Mouse (Mus musculus) G1E (cell line): Measurements from ENCODE around the gene Pagr1a. TPM values are rescaled to one million over a fixed set of nuclear protein-coding genes. Genes with fewer than 3 reads are reported as not detected.

ENCODE experiments used
- ATAC-seq: 2 replicates; pipeline ENCODE4 v1.8.0; 2016; ENCODE audit warnings: mild to moderate bottlenecking; ENCODE audit not compliant: insufficient number of reproducible peaks, poor library complexity, low FRiP score, severe bottlenecking; ENCODE audit errors: extremely low read depth
- DNase-seq: peaks from one replicate; pipeline ENCODE4 v3.0.0; 2012; ENCODE audit warnings: low spot score
- H3K27me3 ChIP-seq: 2 replicates; pipeline ENCODE4 v1.6.1; 2012; ENCODE audit warnings: mild to moderate bottlenecking, low read length, inconsistent platforms; ENCODE audit not compliant: insufficient read depth
- H3K36me3 ChIP-seq: replicated peaks from 2 replicates; pipeline ENCODE3; 2012; ENCODE audit warnings: mild to moderate bottlenecking, inconsistent platforms
- H3K4me1 ChIP-seq: 2 replicates; pipeline ENCODE4 v1.6.1; 2012; ENCODE audit warnings: low read depth, low read length, inconsistent platforms, mixed read lengths; ENCODE audit not compliant: insufficient read depth
- H3K4me3 ChIP-seq: 2 replicates; pipeline ENCODE4 v1.5.1; 2012; ENCODE audit warnings: low read depth, mild to moderate bottlenecking, inconsistent platforms, low read length, moderate library complexity, mixed read lengths
- H3K9me3 ChIP-seq: replicated peaks from 2 replicates; pipeline ENCODE4 v1.6.1; 2012; ENCODE audit warnings: inconsistent platforms
- CTCF ChIP-seq: IDR thresholded peaks from 2 replicates; pipeline ENCODE4 v1.5.1; 2012; ENCODE audit warnings: low read depth, low read length, inconsistent platforms, mixed read lengths
- GATA1 ChIP-seq: IDR thresholded peaks from 2 replicates; pipeline ENCODE4 v1.6.1; 2012; ENCODE audit warnings: borderline replicate concordance, low read length, inconsistent platforms, mixed read lengths
- GATA2 ChIP-seq: IDR thresholded peaks from 2 replicates; pipeline ENCODE4 v1.6.1; 2012; ENCODE audit warnings: low read depth, low read length, inconsistent platforms, borderline replicate concordance
- POLR2AphosphoS5 ChIP-seq: IDR thresholded peaks from 2 replicates; pipeline ENCODE4 v1.6.1; 2012; ENCODE audit warnings: low read depth, low read length, inconsistent platforms; ENCODE audit not compliant: insufficient replicate concordance
- TAL1 ChIP-seq: conservative IDR thresholded peaks from 2 replicates; pipeline ENCODE4 v1.6.1; 2012; ENCODE audit warnings: low read depth, low read length, inconsistent platforms, mixed read lengths
- polyA plus RNA-seq: library from polyadenylated mRNA; stranded (reverse); fragments of >175 nt; gene quantifications from 2 replicates; pipeline ENCODE4 v1.2.3, GENCODE M21; 2012
- total RNA-seq, 2 experiments: library from RNA; stranded (forward) in 1 of 2; stranded (reverse) in 1 of 2; fragments of 200-1000 nt in 1 of 2; fragments of >200 nt in 1 of 2; fragmentation: Nextera tagmentation in 1 of 2; gene quantifications; 2 replicates each; pipeline ENCODE4 v1.2.3; 2014 to 2017

Pagr1a gene
- total and polyA plus RNA-seq, 3 experiments, result 36.2 to 56.1 (median 51.2) TPM

- ATAC-seq, result no peak
- H3K4me3 ChIP-seq, result peak overlapping the region; percentile 77
- H3K36me3 ChIP-seq, result peaks cover 77% of the 10 kb centered on the region
- TF ChIP-seq TAL1 (no peak), GATA2 (no peak), CTCF (no peak), POLR2AphosphoS5 (no peak), GATA1 (no peak)
- DNase-seq, result peak; percentile 48
- H3K4me1 ChIP-seq, result peaks cover 74% of the 10 kb centered on the region
- H3K27me3 ChIP-seq, result no peaks in the 10 kb centered on the region
- no peaks in the 10 kb centered on the region for H3K9me3 ChIP-seq
These were observed 8.5 kb upstream of the Pagr1a start for GRCm38 (mm10) chr7:127025556-127026160.

- no peak for TF ChIP-seq TAL1
- TF ChIP-seq POLR2AphosphoS5, result no peak
- TF ChIP-seq CTCF, result no peak
- TF ChIP-seq GATA1, result no peak
- no peak for TF ChIP-seq GATA2
- peak; percentile 32 for ATAC-seq
- peak; percentile 81 for DNase-seq
- peak overlapping the region; percentile 77 for H3K4me3 ChIP-seq
- H3K9me3 ChIP-seq, result no peaks in the 10 kb centered on the region
- peaks cover 78% of the 10 kb centered on the region for H3K36me3 ChIP-seq
- H3K4me1 ChIP-seq, result peaks cover 75% of the 10 kb centered on the region
- H3K27me3 ChIP-seq, result no peaks in the 10 kb centered on the region
These were observed 7.8 kb upstream of the Pagr1a start for GRCm38 (mm10) chr7:127024755-127025555.

- no peak for DNase-seq
- H3K4me3 ChIP-seq, result peak overlapping the region; percentile 77
- no peak for TF ChIP-seq POLR2AphosphoS5
- no peak for TF ChIP-seq CTCF
- no peak for TF ChIP-seq TAL1
- TF ChIP-seq GATA2, result no peak
- no peak for TF ChIP-seq GATA1
- no peaks in the 10 kb centered on the region for H3K9me3 ChIP-seq
- peaks cover 75% of the 10 kb centered on the region for H3K4me1 ChIP-seq
- H3K36me3 ChIP-seq, result peaks cover 78% of the 10 kb centered on the region
- ATAC-seq, result no peak
- H3K27me3 ChIP-seq, result no peaks in the 10 kb centered on the region
These were observed 6.9 kb upstream of the Pagr1a start for GRCm38 (mm10) chr7:127023896-127024690.

DNA sequence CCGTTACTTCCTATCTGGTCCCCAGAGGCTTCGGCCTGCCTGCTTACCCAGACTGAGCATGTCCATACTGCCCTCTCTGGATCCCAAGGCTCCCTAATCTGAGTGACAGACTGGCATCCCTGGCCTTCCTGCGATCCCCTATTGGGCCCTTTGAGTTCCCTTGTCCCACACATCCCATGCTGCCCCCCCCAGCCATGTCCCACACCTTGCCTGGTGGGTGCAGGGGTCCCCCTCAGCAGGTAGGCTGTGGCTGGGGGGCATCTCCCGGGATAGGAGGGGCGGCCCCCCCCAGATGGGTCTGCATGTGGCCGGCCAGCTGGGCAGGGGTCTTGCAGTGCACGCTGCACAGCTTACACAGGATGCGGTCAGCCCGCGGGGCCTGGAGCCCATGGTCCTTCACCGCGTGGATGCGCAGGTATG lies 6.1 kb upstream of the Pagr1a start:
- peaks cover 77% of the 10 kb centered on the region for H3K36me3 ChIP-seq
- TF ChIP-seq GATA1 (no peak), POLR2AphosphoS5 (no peak), CTCF (no peak), TAL1 (no peak), GATA2 (no peak)
- no peaks in the 10 kb centered on the region for H3K27me3 ChIP-seq
- no peak for DNase-seq
- ATAC-seq, result no peak
- peak overlapping the region; percentile 77 for H3K4me3 ChIP-seq
- H3K4me1 ChIP-seq, result peaks cover 75% of the 10 kb centered on the region
- H3K9me3 ChIP-seq, result no peaks in the 10 kb centered on the region

DNA sequence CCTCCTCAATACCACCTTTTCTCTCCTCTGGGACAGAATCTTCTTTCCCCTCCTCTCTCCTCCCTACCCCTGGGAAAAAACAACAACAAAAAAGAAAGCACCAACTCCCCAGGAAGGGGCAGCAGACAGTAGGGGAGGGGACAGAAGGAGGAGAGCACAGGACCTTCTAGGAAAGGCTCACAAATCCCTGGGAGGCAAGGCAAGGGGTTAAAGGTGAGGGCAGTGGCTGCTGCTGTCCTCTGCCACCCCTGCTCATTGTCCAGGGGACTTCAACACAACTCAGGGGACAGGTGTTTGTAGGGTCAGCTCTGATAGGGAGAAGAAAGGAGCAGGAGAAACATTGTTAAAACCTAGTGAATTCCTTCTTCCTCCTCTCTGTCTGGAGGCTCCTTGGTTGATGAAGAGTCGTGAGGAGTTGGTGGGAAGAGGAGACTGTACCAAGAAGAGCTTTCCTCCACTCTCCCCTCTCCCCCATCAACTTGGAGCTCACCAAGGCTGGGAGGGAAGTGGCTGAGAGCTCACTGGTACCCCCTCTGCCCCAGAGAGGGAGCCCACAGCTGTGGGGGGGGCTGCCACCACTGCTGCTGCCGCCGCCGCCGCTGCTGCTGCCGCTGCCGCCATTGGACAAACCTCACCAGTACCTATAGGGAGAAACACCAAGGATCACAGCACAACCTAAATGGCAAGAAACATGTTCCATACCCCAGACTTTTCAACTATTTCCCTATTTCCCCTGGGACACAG lies 5.5 kb upstream of the Pagr1a start:
- no peak for TF ChIP-seq POLR2AphosphoS5
- TF ChIP-seq GATA2, result no peak
- TF ChIP-seq CTCF, result no peak
- no peak for TF ChIP-seq TAL1
- TF ChIP-seq GATA1, result no peak
- Histone ChIP-seq H3K4me1 (peaks cover 75% of the 10 kb centered on the region), H3K9me3 (no peaks in the 10 kb centered on the region), H3K27me3 (no peaks in the 10 kb centered on the region), H3K4me3 (peak overlapping the region; percentile 77; the same call in 1 of the 2 replicates), H3K36me3 (peaks cover 75% of the 10 kb centered on the region)
- DNase-seq (no peak), ATAC-seq (no peak)
